Mouse (Mus musculus) limb, embryonic 10.5 days (tissue): Measurements from ENCODE around the gene Papss2. TPM values are rescaled to one million over a fixed set of nuclear protein-coding genes. Genes with fewer than 3 reads are reported as not detected.
A peak's percentile ranks its signal among the peaks of the same experiment; 100 is the strongest.

Experiments
- DNase-seq: peaks from one replicate; pipeline ENCODE4 v3.0.0-alpha.2; 2017; ENCODE audit warnings: low spot score
- H3K27ac ChIP-seq: fragments of 300-500 bp; sonication (generic); 2 replicates; pipeline ENCODE4 v1.5.1; 2016; ENCODE audit warnings: mild to moderate bottlenecking
- H3K27me3 ChIP-seq: fragments of 300-500 bp; sonication (generic); 2 replicates; pipeline ENCODE4 v1.6.1; 2016; ENCODE audit warnings: low read depth, mild to moderate bottlenecking; ENCODE audit not compliant: poor library complexity, severe bottlenecking
- H3K36me3 ChIP-seq: fragments of 300-500 bp; sonication (generic); 2 replicates; pipeline ENCODE4 v1.6.1; 2016; ENCODE audit warnings: mild to moderate bottlenecking, moderate library complexity
- H3K4me1 ChIP-seq: fragments of 300-500 bp; sonication (generic); 2 replicates; pipeline ENCODE4 v1.6.1; 2016
- H3K4me3 ChIP-seq: fragments of 300-500 bp; sonication (generic); 2 replicates; pipeline ENCODE4 v1.5.1; 2016; ENCODE audit warnings: mild to moderate bottlenecking, moderate library complexity
- H3K9me3 ChIP-seq: fragments of 300-500 bp; sonication (generic); replicated peaks from 2 replicates; pipeline ENCODE4 v1.6.1; 2016; ENCODE audit warnings: mild to moderate bottlenecking
- WGBS: fragments of 180-500 bp; shearing (Covaris S2); methylation state at CpG from one replicate; pipeline ENCODE4 v1.1.7; 2016; 5-methylcytosine and 5-hydroxymethylcytosine counted together
- polyA plus RNA-seq: library from polyadenylated mRNA; unstranded; fragments of >200 nt; fragmentation: Nextera tagmentation; extraction: Ambion mirVana; gene quantifications from 2 replicates; pipeline ENCODE4 v1.2.1, GENCODE M21; 2016

Papss2 gene
- polyA plus RNA-seq, 1 experiment from 2014 or later: 2.3 TPM

GRCm38 (mm10) chr19:32604127-32604526 is 8.5 kb downstream of the Papss2 start:
- Histone ChIP-seq H3K4me3 (no peak overlapping the region), H3K4me1 (0 out of 2 replicates have a peak, but pooled peaks cover 4% of the 10 kb centered on the region), H3K9me3 (no peaks in the 10 kb centered on the region), H3K27ac (no peak overlapping the region), H3K27me3 (no peaks in the 10 kb centered on the region), H3K36me3 (no peaks in the 10 kb centered on the region)
- DNase-seq: no peak
- 84% methylated on average over 8 of the region's 8 CpGs for WGBS

GRCm38 (mm10) chr19:32604563-32605252 is 9.1 kb downstream of the Papss2 start:
- WGBS: 87% methylated on average over 6 of the region's 6 CpGs
- Histone ChIP-seq H3K4me1 (0 out of 2 replicates have a peak, but pooled peaks cover 4% of the 10 kb centered on the region), H3K9me3 (no peaks in the 10 kb centered on the region), H3K4me3 (no peak overlapping the region), H3K27me3 (no peaks in the 10 kb centered on the region), H3K27ac (no peak overlapping the region), H3K36me3 (no peaks in the 10 kb centered on the region)
- DNase-seq: no peak

GRCm38 (mm10) chr19:32606227-32606827 is 10.7 kb downstream of the Papss2 start:
- Histone ChIP-seq H3K27ac (peak overlapping the region; percentile 16; the same call in 1 of the 2 replicates), H3K27me3 (no peaks in the 10 kb centered on the region), H3K36me3 (no peaks in the 10 kb centered on the region), H3K4me1 (0 out of 2 replicates have a peak, but pooled peaks cover 3% of the 10 kb centered on the region), H3K4me3 (no peak overlapping the region), H3K9me3 (no peaks in the 10 kb centered on the region)
- no peak for DNase-seq
- 84% methylated on average over 4 of the region's 4 CpGs for WGBS

DNA sequence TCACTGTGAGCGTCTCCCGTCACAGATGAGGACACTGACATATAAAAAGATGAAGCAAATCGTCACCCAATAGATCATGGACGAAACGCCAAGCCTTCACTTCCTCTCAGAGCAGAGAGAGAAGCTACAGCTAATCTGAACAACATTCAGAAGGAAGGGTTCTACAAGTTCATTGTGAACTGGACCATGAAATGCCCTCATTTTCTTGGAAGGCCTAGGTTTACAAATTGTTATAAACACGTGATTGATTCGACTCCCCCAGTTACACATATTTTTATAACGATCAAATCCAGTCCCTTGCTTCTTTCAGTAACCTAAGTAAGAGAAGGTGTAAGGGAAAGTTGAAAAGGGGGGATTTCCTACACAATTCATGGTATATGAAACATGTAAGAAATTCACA is 11.4 kb downstream of the Papss2 start:
- Histone ChIP-seq H3K27me3 (no peaks in the 10 kb centered on the region), H3K4me3 (no peak overlapping the region), H3K9me3 (no peaks in the 10 kb centered on the region), H3K4me1 (no peaks in the 10 kb centered on the region), H3K36me3 (no peaks in the 10 kb centered on the region), H3K27ac (peak overlapping the region; percentile 16; the same call in 1 of the 2 replicates)
- 81% methylated on average over 8 of the region's 8 CpGs for WGBS
- DNase-seq: no peak

- Histone ChIP-seq H3K4me1 (no peaks in the 10 kb centered on the region), H3K27me3 (no peaks in the 10 kb centered on the region), H3K36me3 (no peaks in the 10 kb centered on the region), H3K9me3 (no peaks in the 10 kb centered on the region), H3K27ac (no peak overlapping the region), H3K4me3 (no peak overlapping the region)
- no peak for DNase-seq
- WGBS: 87% methylated on average over 9 of the region's 9 CpGs
These were observed 15.9 kb downstream of the Papss2 start for GRCm38 (mm10) chr19:32611386-32612092.

GRCm38 (mm10) chr19:32614046-32614771 is 18.6 kb downstream of the Papss2 start:
- no peak for DNase-seq
- H3K36me3 ChIP-seq: no peaks in the 10 kb centered on the region
- H3K27ac ChIP-seq: no peak overlapping the region
- no peaks in the 10 kb centered on the region for H3K9me3 ChIP-seq
- H3K4me3 ChIP-seq: no peak overlapping the region
- H3K4me1 ChIP-seq: no peaks in the 10 kb centered on the region
- H3K27me3 ChIP-seq: no peaks in the 10 kb centered on the region
- WGBS: 85% methylated on average over 12 of the region's 12 CpGs

- no peaks in the 10 kb centered on the region for H3K27me3 ChIP-seq
- WGBS: 91% methylated on average over 2 of the region's 2 CpGs
- H3K9me3 ChIP-seq: no peaks in the 10 kb centered on the region
- no peaks in the 10 kb centered on the region for H3K4me1 ChIP-seq
- no peaks in the 10 kb centered on the region for H3K36me3 ChIP-seq
- H3K27ac ChIP-seq: no peak overlapping the region
- no peak for DNase-seq
- H3K4me3 ChIP-seq: no peak overlapping the region
These were observed 19.1 kb downstream of the Papss2 start for GRCm38 (mm10) chr19:32614772-32615099.

DNA sequence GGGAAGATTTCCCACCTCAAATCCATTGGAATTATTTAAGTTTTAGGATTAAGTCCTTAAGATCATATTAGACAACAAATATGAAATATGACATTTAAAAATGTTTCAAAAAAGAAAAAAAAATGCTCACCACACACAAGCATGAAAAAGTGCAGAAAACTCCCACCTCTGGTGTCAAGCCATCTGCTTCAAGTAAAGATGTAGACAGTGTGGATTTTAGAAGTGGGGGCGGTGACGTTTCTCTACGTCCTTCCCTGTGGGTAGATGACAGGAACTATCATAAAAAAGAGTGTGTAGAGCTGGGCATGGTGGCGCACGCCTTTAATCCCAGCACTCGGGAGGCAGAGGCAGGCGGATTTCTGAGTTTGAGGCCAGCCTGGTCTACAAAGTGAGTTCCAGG is 21.1 kb downstream of the Papss2 start:
- H3K27ac ChIP-seq: no peak overlapping the region
- H3K4me1 ChIP-seq: no peaks in the 10 kb centered on the region
- H3K4me3 ChIP-seq: no peak overlapping the region
- no peak for DNase-seq
- H3K9me3 ChIP-seq: no peaks in the 10 kb centered on the region
- no peaks in the 10 kb centered on the region for H3K36me3 ChIP-seq
- WGBS: 92% methylated on average over 7 of the region's 7 CpGs
- H3K27me3 ChIP-seq: no peaks in the 10 kb centered on the region

DNA sequence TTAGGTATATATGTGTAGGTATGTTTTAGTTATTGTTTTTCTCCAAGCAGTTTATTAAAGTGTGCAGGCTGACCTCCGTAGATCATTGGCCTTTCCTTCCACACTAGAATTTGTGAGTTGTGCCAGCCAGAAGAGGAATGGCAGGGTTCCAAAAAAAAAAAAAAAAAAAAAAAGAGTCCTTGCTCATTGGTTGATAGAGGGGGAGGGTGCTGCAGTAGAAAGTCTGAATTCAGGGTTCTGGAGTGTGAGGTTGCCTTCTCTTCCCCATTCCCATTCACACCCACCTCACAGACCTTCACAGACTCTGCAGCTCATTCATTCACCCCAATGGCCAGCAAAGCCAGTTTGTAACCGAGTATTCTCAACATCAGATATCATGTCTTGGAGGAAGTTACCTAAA is 24.1 kb downstream of the Papss2 start:
- no peak for DNase-seq
- H3K4me3 ChIP-seq: no peak overlapping the region
- H3K27ac ChIP-seq: no peak overlapping the region
- no peaks in the 10 kb centered on the region for H3K9me3 ChIP-seq
- no peaks in the 10 kb centered on the region for H3K4me1 ChIP-seq
- H3K27me3 ChIP-seq: no peaks in the 10 kb centered on the region
- 89% methylated on average over 2 of the region's 2 CpGs for WGBS
- no peaks in the 10 kb centered on the region for H3K36me3 ChIP-seq

DNA sequence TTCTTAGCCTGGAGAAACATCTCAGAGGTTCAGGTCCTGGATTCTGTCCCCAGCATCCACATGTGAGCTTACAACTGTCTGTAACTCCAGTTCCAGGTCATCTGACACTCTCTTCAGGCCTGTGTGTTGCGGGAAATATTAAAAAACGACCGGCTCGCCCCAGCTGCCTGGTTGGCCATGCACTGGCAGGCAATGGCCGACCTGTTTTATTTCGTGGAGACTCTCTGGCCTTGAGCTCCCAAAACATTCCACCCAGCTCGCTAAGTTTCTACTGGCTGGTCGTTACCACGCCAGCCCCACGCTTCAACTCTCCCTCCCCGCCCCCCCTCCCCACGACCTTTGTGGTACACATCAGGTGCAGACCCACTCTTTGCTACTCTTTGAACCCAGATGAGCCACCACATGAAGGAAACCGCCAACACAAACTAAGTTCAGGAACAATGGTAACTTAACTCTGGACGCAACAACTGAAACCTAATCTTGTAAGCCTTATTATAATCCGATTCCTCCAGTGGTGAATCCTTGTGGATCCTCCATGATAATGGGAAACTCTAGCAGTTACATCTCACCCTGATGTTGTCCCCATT is 25.4 kb downstream of the Papss2 start:
- Histone ChIP-seq H3K4me3 (no peak overlapping the region), H3K4me1 (no peaks in the 10 kb centered on the region), H3K9me3 (no peaks in the 10 kb centered on the region), H3K27ac (no peak overlapping the region), H3K36me3 (no peaks in the 10 kb centered on the region), H3K27me3 (no peaks in the 10 kb centered on the region)
- DNase-seq: no peak
- 87% methylated on average over 15 of the region's 15 CpGs for WGBS

DNA sequence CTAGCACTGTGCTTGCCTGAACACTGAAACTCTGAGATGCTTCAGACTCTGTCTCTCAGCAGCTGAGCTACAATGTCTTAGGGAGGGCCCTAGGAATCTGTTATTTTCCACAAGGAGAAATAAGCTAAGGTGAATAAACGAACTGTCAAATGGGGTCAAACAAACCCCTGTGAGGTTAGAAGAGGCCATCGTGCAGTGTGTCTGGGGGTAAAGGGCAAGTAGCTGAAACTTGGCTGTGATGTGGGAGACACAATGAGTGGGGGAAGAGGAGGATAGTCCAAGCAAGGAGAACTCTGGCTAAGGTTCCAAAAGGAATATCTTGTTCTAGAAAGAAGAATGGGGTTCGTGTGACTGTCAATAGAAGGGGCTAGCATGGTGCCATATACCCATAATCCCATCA is 26.6 kb downstream of the Papss2 start:
- H3K4me3 ChIP-seq: no peak overlapping the region
- WGBS: 79% methylated on average over 3 of the region's 3 CpGs
- no peaks in the 10 kb centered on the region for H3K36me3 ChIP-seq
- no peaks in the 10 kb centered on the region for H3K27me3 ChIP-seq
- H3K9me3 ChIP-seq: no peaks in the 10 kb centered on the region
- H3K27ac ChIP-seq: no peak overlapping the region
- no peak for DNase-seq
- peaks cover 5% of the 10 kb centered on the region; the same call in 1 of the 2 replicates for H3K4me1 ChIP-seq

DNA sequence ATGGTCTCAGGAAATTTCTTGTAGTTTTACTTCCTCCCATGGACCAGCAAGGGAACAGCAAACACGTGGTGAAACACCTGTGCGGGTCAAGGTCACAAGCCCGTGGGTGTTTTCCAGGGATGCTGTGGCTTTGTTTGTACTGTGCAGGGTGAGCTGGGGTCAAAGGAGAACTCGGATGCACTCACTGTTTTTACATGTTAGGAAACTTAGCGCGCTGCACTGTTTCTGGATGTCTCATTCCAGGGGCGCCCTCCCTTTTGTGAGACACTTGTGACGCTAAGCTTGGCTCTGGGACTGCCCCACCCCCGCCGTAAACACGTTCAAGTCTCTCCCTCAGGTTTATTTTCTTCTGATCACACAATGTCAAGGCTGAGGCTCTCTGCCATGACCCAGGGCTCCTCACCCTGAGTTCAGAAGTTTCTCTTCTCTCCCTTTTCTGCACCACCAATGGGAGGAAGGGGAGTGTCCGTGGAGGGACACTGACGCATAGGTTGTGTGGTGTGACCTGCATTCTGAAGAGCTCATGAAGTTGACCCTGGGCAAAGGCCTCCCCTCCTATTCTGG is 31.3 kb downstream of the Papss2 start:
- H3K36me3 ChIP-seq: no peaks in the 10 kb centered on the region
- H3K27me3 ChIP-seq: no peaks in the 10 kb centered on the region
- no peak overlapping the region for H3K27ac ChIP-seq
- H3K4me1 ChIP-seq: peaks cover 6% of the 10 kb centered on the region; the same call in 1 of the 2 replicates
- 72% methylated on average over 13 of the region's 13 CpGs for WGBS
- H3K9me3 ChIP-seq: no peaks in the 10 kb centered on the region
- DNase-seq: no peak
- H3K4me3 ChIP-seq: no peak overlapping the region
